Mouse (Mus musculus) midbrain, embryonic 16.5 days (tissue): ENCODE results near the gene Anapc16. TPM values are rescaled to one million over a fixed set of nuclear protein-coding genes. Genes with fewer than 3 reads are reported as not detected.

ENCODE experiments used
- ATAC-seq: fragments of 200-750 bp; cut with Nextera tagmentation; 2 replicates; pipeline ENCODE4 v1.8.0; 2017; ENCODE audit warnings: moderate TSS enrichment
- H3K27ac ChIP-seq: fragments of 300-500 bp; sonication (generic); 2 replicates; pipeline ENCODE4 v1.5.1; 2014; ENCODE audit warnings: mild to moderate bottlenecking, low read length, mixed read lengths
- H3K27me3 ChIP-seq: fragments of 300-500 bp; sonication (generic); 2 replicates; pipeline ENCODE4 v1.6.1; 2014; ENCODE audit warnings: low read depth, low read length, mixed read lengths; ENCODE audit not compliant: control insufficient read depth, insufficient read depth
- H3K36me3 ChIP-seq: fragments of 300-500 bp; sonication (generic); 2 replicates; pipeline ENCODE4 v1.6.1; 2014; ENCODE audit warnings: mild to moderate bottlenecking, low read length, moderate library complexity, mixed read lengths; ENCODE audit not compliant: control insufficient read depth, insufficient read depth
- H3K4me1 ChIP-seq: fragments of 300-500 bp; sonication (generic); 2 replicates; pipeline ENCODE4 v1.6.1; 2014; ENCODE audit warnings: mild to moderate bottlenecking, low read length, mixed read lengths; ENCODE audit not compliant: control insufficient read depth, insufficient read depth
- H3K4me2 ChIP-seq: fragments of 300-500 bp; sonication (generic); 2 replicates; pipeline ENCODE4 v1.6.1; 2014; ENCODE audit warnings: mild to moderate bottlenecking, low read length, mixed read lengths
- H3K4me3 ChIP-seq: fragments of 300-500 bp; sonication (generic); 2 replicates; pipeline ENCODE4 v1.5.1; 2014; ENCODE audit warnings: low read depth, mild to moderate bottlenecking, low read length, moderate library complexity, mixed read lengths
- H3K9ac ChIP-seq: fragments of 300-500 bp; sonication (generic); 2 replicates; pipeline ENCODE4 v1.6.1; 2014; ENCODE audit warnings: low read depth, low read length, mixed read lengths
- H3K9me3 ChIP-seq: fragments of 300-500 bp; sonication (generic); replicated peaks from 2 replicates; pipeline ENCODE4 v1.6.1; 2014; ENCODE audit warnings: mild to moderate bottlenecking, low read length, mixed read lengths; ENCODE audit not compliant: control insufficient read depth, poor library complexity, severe bottlenecking
- WGBS: fragments of 180-500 bp; shearing (Covaris S2); extraction: QIAGEN DNeasy Blood & Tissue Kit; methylation state at CpG from one replicate; pipeline ENCODE4 v1.1.7; 2014; 5-methylcytosine and 5-hydroxymethylcytosine counted together
- polyA plus RNA-seq: library from polyadenylated mRNA; unstranded; fragments of >200 nt; fragmentation: Nextera tagmentation; extraction: Ambion mirVana; gene quantifications from 2 replicates; pipeline ENCODE4 v1.2.1, GENCODE M21; 2015

Gene Anapc16
- polyA plus RNA-seq, 1 experiment from 2014 or later: 98.9 TPM

DNA sequence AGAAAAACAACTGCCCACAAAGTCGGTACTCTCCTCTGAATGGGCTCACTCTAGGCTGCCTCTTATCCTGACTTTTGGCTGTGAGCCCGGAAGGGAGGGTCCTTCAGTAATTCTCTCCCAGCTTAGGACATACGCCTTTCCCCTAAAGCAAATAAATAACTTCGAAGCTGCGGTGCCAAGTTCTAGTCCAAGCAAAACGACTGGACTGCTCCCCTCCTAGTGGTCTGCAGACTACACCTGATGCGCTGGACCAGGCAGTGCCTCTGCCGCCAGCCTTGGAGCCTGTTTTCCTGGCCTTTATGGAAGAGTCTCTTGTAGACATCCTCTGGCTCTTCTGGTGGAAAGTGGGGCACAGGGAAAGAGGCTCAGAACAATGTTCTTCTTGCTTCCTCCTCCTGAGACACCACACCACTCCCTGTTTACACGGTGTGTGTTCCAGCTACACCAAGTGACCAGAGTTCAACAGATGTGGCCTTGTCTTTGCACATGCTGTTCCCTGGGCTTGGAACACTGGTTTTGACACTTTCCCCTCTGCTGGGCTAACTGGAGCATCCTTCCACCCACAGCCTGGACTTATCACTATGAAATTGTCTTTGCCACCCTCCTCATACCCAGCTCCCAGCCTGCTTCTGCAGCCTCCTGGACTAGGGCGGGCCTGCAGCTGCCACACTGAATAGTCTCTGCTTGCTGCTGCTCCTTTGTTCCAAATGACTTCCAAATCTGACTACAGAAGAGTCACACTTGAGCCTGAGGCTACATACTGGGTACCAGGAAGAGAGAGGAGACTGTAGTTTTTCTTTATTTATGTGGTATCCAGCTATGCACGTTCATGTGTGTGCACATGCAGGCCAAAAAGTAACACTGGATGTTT, 23.8 kb downstream of the Anapc16 start:
- peak overlapping the region; percentile 50 for H3K27ac ChIP-seq
- no peaks in the 10 kb centered on the region for H3K27me3 ChIP-seq
- H3K4me1 ChIP-seq: peaks cover 15% of the 10 kb centered on the region
- WGBS: 44% methylated on average over 11 of the region's 11 CpGs
- ATAC-seq: peak; percentile 47; the same call in 1 of the 2 replicates
- H3K36me3 ChIP-seq: no peaks in the 10 kb centered on the region
- H3K9me3 ChIP-seq: no peaks in the 10 kb centered on the region
- H3K4me2 ChIP-seq: no peak overlapping the region
- 0 out of 2 replicates have a peak overlapping the region, but pooled peaks have one; percentile 22 for H3K9ac ChIP-seq
- no peak overlapping the region for H3K4me3 ChIP-seq

- 46% methylated on average over 2 of the region's 2 CpGs for WGBS
These were observed 24.5 kb downstream of the Anapc16 start for GRCm38 (mm10) chr10:59978401-59978800.

GRCm38 (mm10) chr10:59977715-59978343, 25.1 kb downstream of the Anapc16 start:
- no peak for ATAC-seq
- H3K4me2 ChIP-seq: no peak overlapping the region
- H3K27me3 ChIP-seq: no peaks in the 10 kb centered on the region
- peak overlapping the region; percentile 26; the same call in 1 of the 2 replicates for H3K27ac ChIP-seq
- 89% methylated on average over 5 of the region's 5 CpGs for WGBS
- H3K36me3 ChIP-seq: no peaks in the 10 kb centered on the region
- H3K9ac ChIP-seq: no peak overlapping the region
- H3K9me3 ChIP-seq: no peaks in the 10 kb centered on the region
- peaks cover 17% of the 10 kb centered on the region for H3K4me1 ChIP-seq
- H3K4me3 ChIP-seq: no peak overlapping the region

More at GRCm38 (mm10) chr10:59978401-59978800, 24.5 kb downstream of the Anapc16 start:
- Histone ChIP-seq H3K9ac (no peak overlapping the region), H3K4me2 (no peak overlapping the region), H3K4me3 (no peak overlapping the region), H3K9me3 (no peaks in the 10 kb centered on the region), H3K27me3 (no peaks in the 10 kb centered on the region), H3K36me3 (no peaks in the 10 kb centered on the region), H3K27ac (peak overlapping the region; percentile 50; the same call in 1 of the 2 replicates), H3K4me1 (peaks cover 17% of the 10 kb centered on the region)
- no peak for ATAC-seq

DNA sequence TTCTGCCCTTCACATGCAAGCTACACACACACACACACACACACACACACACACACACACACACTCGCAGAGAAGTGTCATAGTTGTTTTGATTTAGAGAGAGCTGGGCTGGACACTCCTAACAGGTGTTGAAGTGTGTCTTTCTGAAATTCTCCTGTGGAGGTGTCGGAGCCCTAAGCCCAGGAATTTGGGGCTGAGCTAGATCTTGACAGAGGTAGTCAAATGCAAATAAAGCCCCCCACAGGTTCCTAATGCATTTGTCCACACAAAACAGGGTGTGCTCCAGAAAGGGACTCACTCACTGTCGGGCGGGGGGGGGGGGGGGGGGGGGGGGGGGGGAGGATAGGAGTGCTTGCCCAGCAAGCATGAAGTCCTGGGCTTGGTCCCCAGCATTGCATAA, 25.8 kb downstream of the Anapc16 start:
- H3K36me3 ChIP-seq: no peaks in the 10 kb centered on the region
- H3K4me3 ChIP-seq: no peak overlapping the region
- 80% methylated on average over 2 of the region's 4 CpGs for WGBS
- no peaks in the 10 kb centered on the region for H3K27me3 ChIP-seq
- no peaks in the 10 kb centered on the region for H3K9me3 ChIP-seq
- H3K4me2 ChIP-seq: no peak overlapping the region
- H3K9ac ChIP-seq: no peak overlapping the region
- peaks cover 17% of the 10 kb centered on the region for H3K4me1 ChIP-seq
- H3K27ac ChIP-seq: no peak overlapping the region
- ATAC-seq: no peak

DNA sequence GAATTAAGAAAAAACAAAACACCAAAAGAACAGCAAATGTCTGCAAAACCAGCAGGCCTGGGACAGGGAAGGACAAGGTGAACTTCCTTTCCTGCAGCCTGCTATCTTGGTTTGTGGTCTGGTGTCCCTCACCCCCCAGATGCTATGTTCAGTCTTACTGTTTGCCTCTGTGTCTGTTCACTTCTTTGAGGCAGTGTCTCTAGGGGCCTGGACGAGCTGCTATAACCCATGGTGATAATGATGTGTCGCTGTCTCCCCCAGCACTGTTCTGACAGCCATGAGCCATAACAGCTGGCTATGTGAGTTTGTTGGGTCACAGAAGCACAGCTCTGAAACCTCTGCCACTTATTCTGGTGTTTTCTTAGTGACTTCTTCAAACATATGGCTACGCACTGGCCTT, 28.1 kb downstream of the Anapc16 start:
- Histone ChIP-seq H3K27me3 (no peaks in the 10 kb centered on the region), H3K9me3 (no peaks in the 10 kb centered on the region), H3K9ac (no peak overlapping the region), H3K4me1 (peaks cover 26% of the 10 kb centered on the region), H3K4me2 (no peak overlapping the region), H3K36me3 (no peaks in the 10 kb centered on the region), H3K27ac (peak overlapping the region; percentile 62), H3K4me3 (no peak overlapping the region)
- ATAC-seq: no peak
- WGBS: 66% methylated on average over 3 of the region's 3 CpGs

DNA sequence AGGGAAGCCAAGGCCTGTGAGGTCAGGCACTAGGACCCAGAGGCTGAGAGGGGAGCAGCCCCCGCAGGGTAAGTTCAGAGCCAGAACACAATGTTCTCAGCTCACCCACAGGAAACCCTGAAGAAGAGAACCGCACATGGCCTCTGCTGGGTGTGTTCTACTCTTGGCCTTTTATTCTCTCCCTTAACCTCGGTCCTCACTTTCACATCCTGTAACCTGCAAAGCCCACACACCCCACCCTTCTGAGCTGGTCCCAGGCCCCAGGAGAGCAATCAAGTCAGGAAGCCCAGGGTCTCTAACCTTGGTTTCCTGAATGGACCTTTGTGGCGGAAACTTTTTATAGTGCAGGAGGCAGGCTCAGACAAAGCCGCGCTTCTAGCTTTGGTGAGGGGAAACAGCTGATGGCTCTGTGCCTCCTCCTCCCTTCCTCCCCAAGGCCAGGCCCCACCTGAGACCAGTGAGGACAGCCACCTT, 28.7 kb downstream of the Anapc16 start:
- Histone ChIP-seq H3K4me1 (peaks cover 23% of the 10 kb centered on the region), H3K36me3 (no peaks in the 10 kb centered on the region), H3K27me3 (no peaks in the 10 kb centered on the region), H3K4me3 (no peak overlapping the region), H3K4me2 (no peak overlapping the region; the same call in 1 of the 2 replicates), H3K9ac (peak overlapping the region; percentile 45; the same call in 1 of the 2 replicates), H3K27ac (peak overlapping the region; percentile 62), H3K9me3 (no peaks in the 10 kb centered on the region)
- no peak for ATAC-seq
- 18% methylated on average over 6 of the region's 6 CpGs for WGBS

GRCm38 (mm10) chr10:59973400-59973799, 29.5 kb downstream of the Anapc16 start:
- Histone ChIP-seq H3K4me2 (no peak overlapping the region), H3K9ac (no peak overlapping the region), H3K4me3 (no peak overlapping the region), H3K9me3 (no peaks in the 10 kb centered on the region), H3K27me3 (no peaks in the 10 kb centered on the region), H3K36me3 (no peaks in the 10 kb centered on the region), H3K4me1 (peaks cover 17% of the 10 kb centered on the region), H3K27ac (no peak overlapping the region)
- ATAC-seq: no peak
- WGBS: 83% methylated on average over 4 of the region's 4 CpGs

DNA sequence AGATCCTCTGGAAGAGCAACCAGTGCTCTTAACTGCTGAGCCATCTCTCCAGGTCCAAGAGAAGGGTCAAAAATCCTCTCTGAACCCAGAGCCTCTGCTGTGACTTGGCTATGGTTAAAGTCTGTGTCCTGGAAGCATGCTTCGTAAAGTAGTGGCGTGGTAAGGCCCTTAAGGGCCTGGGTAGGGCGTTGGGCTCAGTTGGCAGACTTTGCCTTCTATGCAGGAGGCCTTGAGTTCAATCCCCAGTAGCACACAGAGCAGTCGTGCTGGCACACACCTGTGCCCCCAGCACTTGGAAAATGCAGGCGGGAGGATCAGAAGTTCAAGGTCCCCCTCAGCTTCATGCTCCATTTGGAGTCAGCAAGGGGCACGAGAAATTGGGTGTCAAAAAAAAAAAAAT, 29.9 kb downstream of the Anapc16 start:
- 79% methylated on average over 6 of the region's 6 CpGs for WGBS

DNA sequence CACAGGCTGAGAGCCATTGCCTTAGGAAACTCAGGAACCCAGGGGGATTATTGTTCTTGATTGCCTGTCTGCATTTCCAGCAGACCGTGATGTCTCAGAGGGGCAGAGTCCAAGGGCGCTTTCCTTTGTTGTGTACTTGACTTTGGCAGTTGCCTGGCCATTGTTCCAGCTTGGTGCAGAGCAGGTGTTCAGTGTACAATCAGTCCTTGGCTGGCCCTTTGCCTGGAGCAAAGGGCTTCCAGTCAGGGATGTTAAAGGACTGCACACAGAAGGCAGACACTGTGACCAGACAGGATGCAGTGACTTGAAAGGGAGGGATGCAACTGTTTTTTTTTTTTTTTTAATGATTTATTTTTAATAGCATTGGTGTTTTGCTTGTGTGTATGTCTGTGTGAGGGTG, 30.4 kb downstream of the Anapc16 start:
- Histone ChIP-seq H3K4me2 (no peak overlapping the region), H3K9me3 (no peaks in the 10 kb centered on the region), H3K27ac (no peak overlapping the region), H3K27me3 (no peaks in the 10 kb centered on the region), H3K36me3 (no peaks in the 10 kb centered on the region), H3K9ac (no peak overlapping the region), H3K4me1 (peaks cover 17% of the 10 kb centered on the region), H3K4me3 (no peak overlapping the region)
- 38% methylated on average over 2 of the region's 2 CpGs for WGBS
- ATAC-seq: no peak

More for the DNA sequence above, 29.9 kb downstream of the Anapc16 start:
- no peak overlapping the region for H3K4me2 ChIP-seq
- no peaks in the 10 kb centered on the region for H3K9me3 ChIP-seq
- H3K4me1 ChIP-seq: peaks cover 17% of the 10 kb centered on the region
- H3K36me3 ChIP-seq: no peaks in the 10 kb centered on the region
- no peak overlapping the region for H3K4me3 ChIP-seq
- H3K27me3 ChIP-seq: no peaks in the 10 kb centered on the region
- no peak overlapping the region for H3K9ac ChIP-seq
- ATAC-seq: no peak
- H3K27ac ChIP-seq: no peak overlapping the region
